In genomic region chr8:5384851-5385250, GRCm38 (mm10) we compare ENCODE assay signal across 15 mouse cellular contexts.
A peak's percentile ranks its signal among the peaks of the same experiment; 100 is the strongest.
DNase-seq lines count a peak whose midpoint lies in the region.
"Had no signal": no experiment of that assay in that cellular context is flagged by ENCODE, and none has a peak within 500 bp of the region (broad histone marks: within the 10 kb centered on the region; RNA-seq: fewer than 3 reads in every experiment).

No protein-coding gene starts in this region.

- DNase-seq in ES-CJ7 (ENCODE audit: low read depth, low spot score) (peak; percentile 83), R1 (ENCODE audit: low read depth, low spot score) (peak; percentile 95), ZHBTc4 (ENCODE audit: low read depth, low spot score) (peak; percentile 82)
- DNase-seq in left cerebral cortex, postnatal 14 days (ENCODE audit: low spot score in 2 of 2) = no peak
- DNase-seq in thymus, postnatal 0 days (ENCODE audit: low spot score) = no peak
- DNase-seq: adrenal gland, adult 8-10 months; adrenal gland, postnatal 14 days; adrenal gland, postnatal 36 days; B cell, adult 2 months; cerebellum, adult 11-12 months; cerebellum, adult 2 months; cerebellum, adult 9-10 months; cerebellum, postnatal 10 days; cerebellum, postnatal 25 days; forebrain, postnatal 0 days had no signal

- intact Hi-C loops in left cerebral cortex, postnatal 14 days (cut with DNase I) = no loop called here

Comparison
In these comparisons a context has a peak if more than half of its experiments do, and no peak if none do; other contexts are left out.
1. DNase-seq: peak in ES-CJ7 (single experiment), R1 (single experiment) and ZHBTc4 (single experiment); none in left cerebral cortex, postnatal 14 days (0 of 2) and thymus, postnatal 0 days (single experiment).